8 mouse cellular contexts compared by ENCODE assay signal in the genomic region with DNA sequence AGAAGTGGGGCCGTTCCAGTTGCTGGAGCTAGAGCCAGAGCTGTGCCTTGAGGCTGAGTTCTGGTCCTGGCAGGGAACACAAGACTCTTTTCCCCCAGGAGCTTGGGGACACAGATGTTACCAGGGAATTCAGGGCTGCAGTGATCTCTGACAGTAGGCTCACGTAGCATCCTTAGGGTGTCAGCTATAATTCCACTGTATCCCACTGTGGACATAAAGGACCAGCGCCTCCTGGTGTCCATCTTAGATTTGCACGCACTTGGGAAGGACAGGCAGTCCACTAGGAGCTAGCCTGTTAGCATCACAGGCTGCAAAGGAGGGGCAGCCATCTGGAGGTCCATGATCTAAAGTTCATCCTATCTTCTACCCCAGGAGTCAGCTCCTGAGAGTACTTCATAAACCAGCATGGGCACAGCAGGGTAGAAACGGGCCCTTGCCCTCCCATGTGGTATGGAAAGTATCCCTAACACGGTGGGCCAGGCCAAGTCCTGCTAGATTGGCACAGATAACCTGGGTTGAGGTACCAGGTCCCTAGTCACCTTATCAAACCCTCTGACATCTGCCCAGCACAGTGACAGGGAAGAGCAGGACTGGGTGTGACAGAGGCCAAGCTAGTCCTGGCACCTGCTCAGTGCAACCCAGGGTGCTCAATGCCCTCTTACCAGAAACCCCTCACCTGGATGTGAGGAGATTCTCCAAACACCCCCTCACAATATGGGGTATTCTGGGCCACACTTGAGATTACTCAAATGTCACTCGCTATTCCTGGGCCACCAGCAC. TPM values are rescaled to one million over a fixed set of nuclear protein-coding genes. Genes with fewer than 3 reads are reported as not detected.
A peak's percentile ranks its signal among the peaks of the same experiment; 100 is the strongest.
DNase-seq lines count a peak whose midpoint lies in the region; ATAC-seq and TF ChIP-seq lines count a peak whose summit lies in the region.

No protein-coding gene starts in this region.

- H3K4me2 ChIP-seq in forebrain, postnatal 0 days (ENCODE audit: low read depth): 0 out of 2 replicates have a peak overlapping the region, but pooled peaks have one; percentile 5
- H3K4me2 ChIP-seq in hindbrain, embryonic 15.5 days: peak overlapping the region; percentile 24; the same call in 1 of the 2 replicates
- H3K4me2 ChIP-seq in limb, embryonic 14.5 days (replicated peaks; ENCODE audit: low read depth, low read length, severe bottlenecking): no peak overlapping the region

- H3K9me3 ChIP-seq in forebrain, postnatal 0 days (ENCODE audit: low read length): no peaks in the 10 kb centered on the region
- no peaks in the 10 kb centered on the region for H3K9me3 ChIP-seq in hindbrain, embryonic 15.5 days
- no peaks in the 10 kb centered on the region for H3K9me3 ChIP-seq in limb, embryonic 14.5 days (ENCODE audit: control insufficient read depth, low read length)

- H3K27me3 ChIP-seq in forebrain, postnatal 0 days (ENCODE audit: insufficient read depth, low read length): no peaks in the 10 kb centered on the region
- H3K27me3 ChIP-seq in hindbrain, embryonic 15.5 days: no peaks in the 10 kb centered on the region
- H3K27me3 ChIP-seq in limb, embryonic 14.5 days (ENCODE audit: control insufficient read depth, insufficient read depth, low read length): no peaks in the 10 kb centered on the region

- H3K27ac ChIP-seq in forebrain, postnatal 0 days (ENCODE audit: low read depth, low read length): no peak overlapping the region
- H3K27ac ChIP-seq in hindbrain, embryonic 15.5 days (replicated peaks): no peak overlapping the region
- H3K27ac ChIP-seq in limb, embryonic 14.5 days (replicated peaks; ENCODE audit: low read depth, low read length): no peak overlapping the region

- no peak overlapping the region for H3K9ac ChIP-seq in forebrain, postnatal 0 days
- H3K9ac ChIP-seq in hindbrain, embryonic 15.5 days: no peak overlapping the region
- no peak overlapping the region for H3K9ac ChIP-seq in limb, embryonic 14.5 days (ENCODE audit: low read depth, low read length, severe bottlenecking)

- WGBS in forebrain, postnatal 0 days: 59% methylated on average over 7 of the region's 7 CpGs
- WGBS in hindbrain, embryonic 15.5 days: 51% methylated on average over 7 of the region's 7 CpGs
- WGBS in limb, embryonic 14.5 days: 55% methylated on average over 7 of the region's 7 CpGs

- no peaks in the 10 kb centered on the region for H3K36me3 ChIP-seq in forebrain, postnatal 0 days (ENCODE audit: insufficient read depth)
- no peaks in the 10 kb centered on the region for H3K36me3 ChIP-seq in hindbrain, embryonic 15.5 days
- no peaks in the 10 kb centered on the region for H3K36me3 ChIP-seq in limb, embryonic 14.5 days (ENCODE audit: control insufficient read depth, insufficient read depth, low read length)

- H3K4me1 ChIP-seq in forebrain, postnatal 0 days (ENCODE audit: insufficient read depth): no peaks in the 10 kb centered on the region
- H3K4me1 ChIP-seq in hindbrain, embryonic 15.5 days (replicated peaks): peaks cover 52% of the 10 kb centered on the region
- H3K4me1 ChIP-seq in limb, embryonic 14.5 days (ENCODE audit: control insufficient read depth, insufficient read depth, low read length): peaks cover 7% of the 10 kb centered on the region; the same call in 1 of the 2 replicates

- peak; percentile 80 for TF ChIP-seq CTCF in forebrain, postnatal 0 days (IDR thresholded peaks at IDR 0.05; ENCODE audit: low read depth)

- peak; percentile 57 for ATAC-seq in forebrain, postnatal 0 days
- no peak for ATAC-seq in hindbrain, embryonic 15.5 days (ENCODE audit: low FRiP score, low read depth)
- no peak for ATAC-seq in limb, embryonic 14.5 days (ENCODE audit: low FRiP score, low read depth)

- peak; percentile 67 for DNase-seq in urinary bladder, postnatal 14 days (ENCODE audit: low spot score)
- DNase-seq in urinary bladder, postnatal 10 days (ENCODE audit: low spot score): no peak
- peak; percentile 35 for DNase-seq in c-Kit-positive CD71-negative TER-119-negative erythroid progenitor cells, embryonic 14.5 days (ENCODE audit: low read depth)
- DNase-seq in forebrain, postnatal 0 days: peak; percentile 66
- peak; percentile 48 for DNase-seq in limb, embryonic 14.5 days (ENCODE audit: low spot score)
- DNase-seq in neural tube, embryonic 10.5 days (ENCODE audit: extremely low spot score, low spot score): peak; percentile 65
- no peak for DNase-seq in spleen, postnatal 14 days (ENCODE audit: low spot score in 2 of 2)

- TF ChIP-seq POLR2A in limb, embryonic 14.5 days (IDR thresholded peaks at IDR 0.05; ENCODE audit: borderline replicate concordance, extremely low read depth, insufficient read depth, insufficient read length): no peak

- H3K4me3 ChIP-seq in forebrain, postnatal 0 days (ENCODE audit: low read depth, low read length): no peak overlapping the region
- no peak overlapping the region for H3K4me3 ChIP-seq in hindbrain, embryonic 15.5 days
- H3K4me3 ChIP-seq in limb, embryonic 14.5 days (replicated peaks; ENCODE audit: low read length): no peak overlapping the region

RNA-seq across cellular contexts. Expression of a gene that starts 53.8 kb away (rescaled TPM):
- total RNA-seq in forebrain, postnatal 0 days (2014; rRNA removed): 371 and 376 TPM in 2 replicates
- polyA plus RNA-seq in forebrain, postnatal 0 days (2015; fragmentation: Nextera tagmentation; extraction: Ambion mirVana): 89.6 and 118 TPM in 2 replicates
- 146 and 155 TPM in 2 replicates for polyA plus RNA-seq in hindbrain, embryonic 15.5 days (2015; fragmentation: Nextera tagmentation; extraction: Ambion mirVana)
- 14.2 and 14.9 TPM in 2 replicates for polyA plus RNA-seq in limb, embryonic 14.5 days (2012; rRNA removed)
- 11.5 and 15.1 TPM in 2 replicates for polyA plus RNA-seq in limb, embryonic 14.5 days (2014; fragmentation: Nextera tagmentation; extraction: Ambion mirVana)

Comparison
In these comparisons a context has a peak if more than half of its experiments do, and no peak if none do; other contexts are left out.
1. DNase-seq: peak in urinary bladder, postnatal 14 days (single experiment), c-Kit-positive CD71-negative TER-119-negative erythroid progenitor cells, embryonic 14.5 days (single experiment), forebrain, postnatal 0 days (single experiment), limb, embryonic 14.5 days (single experiment) and neural tube, embryonic 10.5 days (single experiment); none in urinary bladder, postnatal 10 days (single experiment) and spleen, postnatal 14 days (0 of 2).